Mouse (Mus musculus): Measurements from ENCODE around the gene Brip1. TPM values are rescaled to one million over a fixed set of nuclear protein-coding genes. Genes with fewer than 3 reads are reported as not detected.
A peak's percentile ranks its signal among the peaks of the same experiment; 100 is the strongest.
"Not testable (repeated sequence)": the region's sequence is repeated elsewhere in the genome, so short reads cannot be mapped to it uniquely, and the experiment has no call there.

Gene Brip1
- under 1 TPM; 0.55 to 0.59 TPM for total RNA-seq (2021)

DNA sequence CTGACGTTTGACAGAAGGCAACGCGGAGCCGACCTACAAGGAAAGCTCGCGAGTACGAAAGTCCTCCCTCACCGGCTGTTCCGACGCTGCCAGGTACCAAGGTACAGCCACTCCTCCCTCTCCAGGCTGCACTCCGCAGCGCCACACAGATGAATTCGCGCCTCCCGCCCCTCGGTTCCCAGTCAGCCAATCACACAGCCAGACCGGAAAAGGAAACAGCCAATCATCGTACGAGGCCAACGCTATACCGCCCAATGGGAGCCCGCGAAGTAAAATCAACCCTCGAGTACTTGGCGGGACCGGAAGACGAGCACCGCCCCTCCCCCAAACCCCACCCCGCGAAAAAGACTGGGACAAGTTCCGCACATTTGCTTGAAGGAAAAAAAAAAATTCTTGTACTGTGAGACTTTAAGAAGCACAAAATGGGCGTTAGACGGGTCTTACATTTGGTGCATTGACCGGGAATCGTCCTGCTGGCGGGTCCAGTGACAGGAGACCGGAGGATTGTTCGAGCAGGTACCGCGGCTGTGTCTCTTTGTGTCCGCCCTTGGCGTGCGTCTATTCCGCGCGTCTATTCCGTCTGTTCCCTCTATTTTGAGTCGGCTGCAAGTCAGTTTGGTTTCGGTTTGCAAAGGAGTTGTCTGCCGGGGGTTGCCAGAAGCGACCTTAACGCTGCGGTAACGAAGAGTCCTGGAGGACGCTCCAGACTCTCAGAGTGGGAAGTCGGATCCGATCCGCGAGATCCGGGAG lies at the start of gene Brip1:
Gene Brip1 (minus strand): TSS at position 157 of the 750 bp plus-strand sequence.
- intact Hi-C loops (cut with DNase I): loop anchor here (5.0 kb wide), 1 partner anchor 281 kb away; the partner anchor contains the start of gene Rnft1

DNA sequence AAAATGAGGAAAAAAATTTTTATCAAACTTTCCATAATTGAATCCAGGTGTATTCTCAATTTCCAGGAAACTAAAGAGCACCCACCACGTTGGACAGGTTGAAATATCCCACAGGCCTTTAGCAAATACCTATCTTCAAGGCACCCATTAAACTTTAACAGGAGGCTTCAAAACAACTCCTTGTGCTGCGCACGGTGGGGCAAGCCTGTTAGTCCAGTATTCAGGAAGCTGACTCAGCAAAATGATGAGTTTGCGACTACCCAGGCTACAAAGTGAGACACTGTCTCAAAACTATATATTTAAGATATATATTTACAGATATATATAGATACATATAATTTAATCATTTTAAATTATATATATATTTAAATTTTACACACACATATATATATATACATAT lies 31.5 kb upstream of the Brip1 start:
- DNase-seq (ENCODE audit: low spot score): no peak
- intact Hi-C loops (cut with DNase I): no loop called here

More for the DNA sequence above, at the start of gene Brip1:
- DNase-seq (ENCODE audit: low spot score): peak; percentile 86

DNA sequence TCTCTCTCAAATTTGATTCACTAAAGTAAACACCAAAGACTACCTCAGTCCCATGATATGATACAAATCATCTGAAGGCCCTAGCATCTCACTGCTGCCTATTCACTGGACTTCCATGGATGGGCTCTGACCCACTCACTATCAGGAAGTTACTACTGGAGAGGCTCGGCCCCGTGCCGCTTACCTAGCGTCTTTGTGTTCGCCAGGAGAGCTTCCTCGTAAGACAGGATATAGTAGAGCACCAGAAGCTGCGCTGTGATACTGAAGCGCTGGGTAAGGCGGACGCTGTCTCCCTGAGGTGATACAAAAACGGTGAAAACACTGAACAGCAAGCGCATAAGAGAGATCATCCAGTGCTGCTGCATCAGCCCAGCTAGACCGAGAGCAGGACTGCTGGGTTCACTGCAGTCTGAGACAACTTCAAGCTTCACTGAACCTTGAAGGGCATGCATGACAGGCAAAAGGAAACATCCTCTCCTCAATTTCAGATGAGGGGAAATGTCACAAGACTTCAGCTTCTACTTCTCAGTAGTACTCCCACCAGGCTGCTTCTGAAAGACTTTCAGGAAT lies 30.9 kb upstream of the Brip1 start:
- no peak for DNase-seq (ENCODE audit: low spot score)
- intact Hi-C loops (cut with DNase I): no loop called here

DNA sequence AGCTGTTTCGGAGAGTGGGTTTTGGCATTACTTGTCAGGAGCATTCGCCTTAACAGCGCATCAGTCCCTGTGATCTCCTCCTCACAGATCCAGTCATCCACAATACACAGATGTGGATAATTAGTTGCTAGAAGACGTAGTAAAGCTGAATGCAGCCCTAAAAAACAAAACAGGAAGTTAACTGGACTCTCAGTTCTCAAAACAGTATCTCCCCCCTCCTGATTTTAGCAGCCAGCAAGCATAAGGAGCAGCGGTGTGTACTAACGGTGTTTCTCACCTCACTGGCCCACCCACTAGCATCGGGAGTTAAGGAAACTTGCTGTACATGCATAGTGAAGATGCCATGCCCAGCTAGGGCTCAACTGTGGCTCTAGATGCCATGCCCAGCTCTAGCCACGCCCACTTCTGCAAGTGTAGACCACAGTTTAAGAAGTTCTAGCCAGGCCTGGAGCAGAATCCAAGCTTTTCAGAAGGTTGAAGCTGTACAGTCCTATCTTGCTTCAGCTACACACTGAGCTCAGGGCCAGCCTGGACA lies 25.7 kb upstream of the Brip1 start:
- intact Hi-C loops (cut with DNase I): no loop called here
- DNase-seq (ENCODE audit: low spot score): no peak

DNA sequence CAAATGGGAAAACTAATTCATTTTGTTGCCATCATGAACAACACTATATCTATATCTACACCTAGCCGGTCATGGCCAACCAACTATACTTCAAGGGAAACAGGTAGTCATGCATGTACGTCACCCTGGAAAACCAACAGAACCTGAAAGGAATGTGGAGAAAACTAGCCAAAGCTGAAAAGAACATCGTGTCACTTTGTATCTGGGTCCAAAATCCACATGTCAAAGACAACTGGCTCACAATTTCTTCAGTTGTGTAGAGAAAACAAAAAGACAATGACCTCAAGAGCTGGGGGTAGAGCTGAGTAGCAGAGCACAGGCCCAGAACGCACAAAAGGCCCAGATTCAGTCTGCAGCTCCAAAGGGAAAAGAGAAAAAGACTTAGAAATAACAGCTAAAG lies 24.8 kb upstream of the Brip1 start:
- no peak for DNase-seq (ENCODE audit: low spot score)
- intact Hi-C loops (cut with DNase I): no loop called here

DNA sequence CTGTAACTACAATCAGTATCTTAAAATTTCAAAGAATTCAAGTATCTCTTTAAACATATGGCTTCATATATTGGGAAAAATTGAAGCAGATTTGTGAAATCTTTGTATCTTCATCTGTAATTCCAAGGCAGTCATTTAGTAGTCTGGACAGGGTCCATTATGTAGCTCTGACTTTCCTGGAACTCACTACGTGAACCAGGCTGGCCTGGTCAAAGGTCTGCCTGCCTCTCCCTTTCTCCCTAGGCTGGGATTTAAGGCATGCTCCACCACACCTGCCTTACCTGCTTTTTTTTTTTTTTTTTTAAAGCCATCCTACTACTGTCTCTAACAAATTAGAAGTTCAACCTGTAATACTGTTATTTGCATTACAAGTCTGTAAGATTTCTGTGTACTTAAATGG lies 10.8 kb upstream of the Brip1 start:
- no peak for DNase-seq (ENCODE audit: low spot score)
- intact Hi-C loops (cut with DNase I): no loop called here

DNA sequence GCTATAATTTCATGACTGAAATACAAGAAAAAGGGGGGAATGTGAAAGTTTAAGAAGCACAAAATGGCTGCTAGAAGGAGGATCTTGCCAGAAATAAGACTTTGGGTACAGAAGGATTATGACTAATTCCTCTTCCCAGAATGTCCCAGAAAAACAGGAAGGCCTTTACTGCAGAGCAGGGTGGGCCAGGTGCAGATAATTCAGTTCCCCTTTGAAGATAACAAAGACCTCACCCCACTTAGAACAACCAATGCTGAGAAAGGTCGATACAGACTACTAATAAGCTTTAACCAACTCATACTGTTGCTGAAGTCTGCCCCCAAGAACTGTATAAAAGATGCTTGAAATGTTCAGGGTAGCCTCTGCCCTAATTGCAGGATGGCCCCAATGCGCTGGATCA lies 8.1 kb upstream of the Brip1 start:
- intact Hi-C loops (cut with DNase I): no loop called here
- DNase-seq (ENCODE audit: low spot score): no peak

DNA sequence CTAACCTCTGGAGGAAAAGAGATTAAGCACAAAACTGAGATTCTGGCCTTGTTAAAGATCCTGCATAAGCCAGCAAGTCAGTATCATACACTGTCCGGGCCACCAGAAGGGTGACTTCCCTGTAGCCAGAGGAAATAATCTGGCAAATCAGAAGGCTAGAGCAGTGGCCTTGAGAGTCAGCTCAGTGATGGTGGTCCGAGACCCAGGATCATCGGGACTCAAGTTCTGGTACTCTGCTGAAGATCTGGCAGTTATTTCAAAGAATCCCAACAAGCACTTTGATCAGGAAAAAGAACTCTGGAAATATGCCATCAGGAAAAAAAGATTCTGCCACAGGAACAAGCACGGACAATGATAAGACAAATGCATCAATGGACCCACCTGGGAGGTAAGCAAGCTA lies 4.9 kb upstream of the Brip1 start:
- no peak for DNase-seq (ENCODE audit: low spot score)
- intact Hi-C loops (cut with DNase I): no loop called here

DNA sequence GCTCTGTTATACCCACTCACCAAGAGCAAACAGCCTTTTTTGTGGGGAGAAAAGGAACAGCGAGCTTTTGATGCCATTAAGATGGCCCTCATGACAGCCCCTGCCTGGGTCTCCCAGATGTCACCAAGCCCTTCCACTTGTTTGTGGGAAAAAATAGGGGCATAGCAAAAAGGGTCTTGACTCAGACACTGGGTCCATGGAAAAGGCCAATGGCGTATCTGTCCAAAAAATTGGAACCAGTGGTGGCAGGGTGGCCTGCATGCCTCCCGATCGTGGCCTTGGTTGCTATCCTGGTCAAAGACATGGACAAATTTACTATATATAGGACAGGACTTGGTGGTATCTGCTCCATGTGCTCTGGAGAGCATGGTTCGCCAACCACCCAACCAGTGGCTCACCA lies 4.0 kb upstream of the Brip1 start:
- no peak for DNase-seq (ENCODE audit: low spot score)
- intact Hi-C loops (cut with DNase I): no loop called here

DNA sequence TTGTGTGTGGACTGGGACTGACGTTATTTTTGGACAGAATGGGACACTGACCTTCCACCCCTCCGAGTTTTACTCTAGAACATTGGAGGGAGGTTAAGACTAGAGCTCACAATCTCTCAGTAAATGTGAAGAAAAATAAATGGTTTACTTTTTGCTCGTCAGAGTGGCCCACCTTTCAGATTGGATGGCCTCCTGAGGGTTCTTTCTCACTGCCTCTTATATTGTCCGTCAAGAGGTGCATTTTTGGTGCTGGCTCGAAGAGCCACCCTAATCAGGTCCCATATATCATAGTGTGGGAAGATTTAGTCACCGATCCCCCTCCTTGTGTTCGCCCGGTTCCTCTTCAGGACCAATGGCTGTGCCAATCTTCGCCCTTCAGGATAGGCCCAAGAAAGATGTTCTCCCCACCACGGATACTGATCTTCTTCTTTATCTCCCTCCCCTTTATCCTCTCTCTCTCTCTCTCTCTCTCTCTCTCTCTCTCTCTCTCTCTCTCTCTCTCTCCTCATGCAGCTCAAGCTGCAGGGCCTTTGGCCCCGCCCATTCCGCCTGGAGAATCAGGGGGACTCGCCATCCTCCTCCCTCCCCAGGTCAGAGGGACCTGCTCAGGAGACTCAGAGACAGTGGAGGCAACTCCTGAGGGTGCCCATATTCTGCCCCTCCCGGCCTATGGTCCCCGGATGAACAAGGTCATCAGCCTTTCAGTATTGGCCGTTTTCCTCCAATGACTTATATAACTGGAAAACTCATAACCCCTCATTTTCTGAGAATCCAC lies 1.1 kb upstream of the Brip1 start:
- no peak for DNase-seq (ENCODE audit: low spot score)
- intact Hi-C loops (cut with DNase I): loop anchor here (5.0 kb wide), 1 partner anchor 280 kb away; the partner anchor contains the start of gene Rnft1

DNA sequence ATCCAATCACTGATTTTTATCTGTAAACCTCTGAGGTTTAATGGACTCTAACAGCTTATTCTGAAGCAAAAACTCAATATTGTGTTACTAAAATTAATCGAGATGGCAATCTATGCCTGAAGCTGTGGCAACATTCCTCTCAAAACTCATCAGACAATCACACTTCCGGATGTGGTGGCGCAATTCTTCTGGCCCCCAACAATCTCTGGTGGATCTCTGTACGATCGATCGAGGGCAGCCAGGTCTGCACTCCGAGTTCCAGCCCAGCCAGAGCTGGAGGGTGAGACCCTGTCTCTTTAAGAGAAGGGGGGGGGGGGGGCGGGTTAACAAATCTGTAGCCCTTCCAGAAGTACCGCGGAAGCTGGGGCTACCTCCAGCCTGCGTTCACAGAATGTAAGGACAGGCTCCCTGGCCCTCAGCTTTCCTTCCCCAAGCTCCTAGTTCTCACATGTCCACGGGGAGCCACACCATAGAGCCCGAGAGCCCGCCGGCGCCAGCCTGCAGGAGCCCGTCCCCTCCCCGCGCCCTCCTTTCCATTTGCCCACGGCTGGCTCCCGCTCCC lies 452 bp downstream of the Brip1 start:
- no peak for DNase-seq (ENCODE audit: low spot score)
- intact Hi-C loops (cut with DNase I): loop anchor here (5.0 kb wide), 1 partner anchor 282 kb away; the partner anchor contains the start of gene Rnft1

DNA sequence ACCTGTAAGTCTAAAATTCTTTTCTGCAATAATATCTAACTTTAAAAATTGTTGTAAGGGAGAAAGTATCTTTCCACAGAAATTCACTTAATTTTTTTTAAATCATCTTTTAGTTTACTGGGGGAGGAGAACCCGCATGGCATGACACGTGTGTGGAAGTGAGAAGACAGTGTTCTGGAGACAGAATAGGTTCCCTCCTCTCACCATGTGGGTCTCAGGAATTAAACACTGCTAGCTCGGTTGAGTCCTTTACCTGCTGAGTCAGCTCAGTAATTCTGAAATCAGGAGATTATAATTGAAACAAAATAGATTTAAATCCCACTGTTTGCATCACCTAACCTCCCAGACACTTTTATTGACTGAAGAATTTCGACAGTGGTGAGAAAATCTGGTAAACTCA lies 1.3 kb downstream of the Brip1 start:
- DNase-seq (ENCODE audit: low spot score): no peak
- intact Hi-C loops (cut with DNase I): loop anchor here (5.0 kb wide), 1 partner anchor 283 kb away; the partner anchor contains the start of gene Rnft1

DNA sequence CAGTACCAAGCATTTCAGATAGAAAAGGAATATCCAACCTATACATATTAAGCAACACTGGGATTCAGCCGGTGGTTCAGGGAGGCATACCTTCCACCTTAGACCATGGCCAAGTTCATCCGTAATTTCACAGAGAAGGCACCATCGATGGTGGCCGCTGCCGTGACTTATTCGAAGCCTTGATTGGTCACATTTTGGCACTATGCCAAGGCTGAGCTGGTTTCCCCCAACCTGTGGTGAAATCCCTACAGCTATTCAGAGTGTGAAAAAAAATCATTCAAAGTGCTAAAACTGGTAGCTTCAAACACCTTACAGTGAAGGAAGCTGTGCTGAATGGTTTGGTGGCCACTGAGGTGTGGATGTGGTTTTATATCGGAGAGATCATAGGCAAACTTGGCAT lies 15.8 kb downstream of the Brip1 start:
- intact Hi-C loops (cut with DNase I); DNase-seq (ENCODE audit: low spot score): not testable (repeated sequence)

DNA sequence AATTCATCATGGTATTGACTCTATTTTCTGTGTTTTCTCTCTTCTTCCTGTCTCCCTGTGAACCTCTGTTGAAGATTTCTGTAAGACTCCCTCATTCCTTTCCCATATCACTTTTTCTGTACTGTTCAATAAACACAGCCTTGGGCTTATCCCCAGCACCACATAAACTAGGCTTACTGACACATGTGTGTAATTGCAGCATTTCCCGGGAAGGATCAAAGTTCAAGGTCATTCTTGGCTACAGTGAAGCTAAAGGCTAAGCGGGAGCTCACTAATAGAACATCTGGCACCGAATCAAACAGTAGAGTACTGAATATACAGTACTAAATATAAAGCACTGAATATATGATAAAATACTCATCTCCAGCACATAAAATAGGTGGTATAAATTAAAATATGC lies 25.2 kb downstream of the Brip1 start:
- DNase-seq (ENCODE audit: low spot score): no peak
- intact Hi-C loops (cut with DNase I): loop anchor here (10.0 kb wide), 2 partner anchors 101 to 701 kb away; no protein-coding TSS in a partner anchor

DNA sequence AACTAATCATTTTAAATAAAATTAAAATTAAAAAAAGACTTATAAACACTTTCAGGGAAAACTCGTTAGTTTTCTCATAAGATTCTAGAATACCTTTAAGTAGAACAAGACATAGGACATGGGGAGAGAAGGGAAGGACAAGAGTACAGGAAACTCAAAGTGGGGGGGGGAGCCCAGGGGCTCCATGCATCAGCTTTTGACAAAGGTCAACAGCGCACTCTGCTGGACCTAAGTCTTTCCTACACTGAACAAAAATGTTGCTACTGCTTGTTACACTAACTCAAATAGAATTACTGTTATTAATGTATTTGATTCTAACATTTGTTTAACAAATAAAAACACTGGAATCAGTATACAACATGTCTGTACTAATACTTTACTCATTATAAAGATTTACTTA lies 26.8 kb downstream of the Brip1 start:
- intact Hi-C loops (cut with DNase I): loop anchor here (5.0 to 10.0 kb wide), 5 partner anchors 99 to 792 kb away; no protein-coding TSS in a partner anchor
- DNase-seq (ENCODE audit: low spot score): no peak

DNA sequence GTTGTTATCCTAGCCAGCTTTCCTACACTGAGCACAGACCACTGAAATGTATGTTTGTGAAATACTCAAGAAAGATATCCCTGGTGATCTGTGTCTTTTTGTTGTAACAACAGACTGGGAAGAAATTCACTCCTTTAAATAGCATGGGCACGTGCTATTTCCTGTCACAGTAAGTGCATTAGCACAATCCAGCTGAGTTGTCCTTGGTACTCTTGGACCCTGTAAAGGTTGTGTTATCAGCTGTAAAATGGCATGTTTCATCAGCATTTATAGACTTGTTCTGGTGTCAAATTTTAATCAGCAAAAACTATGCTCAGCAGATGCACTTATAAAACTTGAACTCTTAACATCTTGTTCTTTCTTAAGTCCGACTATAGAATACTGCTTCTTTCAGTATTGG lies 30.2 kb downstream of the Brip1 start:
- intact Hi-C loops (cut with DNase I): loop anchor here (5.0 to 10.0 kb wide), 5 partner anchors 96 to 788 kb away; no protein-coding TSS in a partner anchor
- no peak for DNase-seq (ENCODE audit: low spot score)

DNA sequence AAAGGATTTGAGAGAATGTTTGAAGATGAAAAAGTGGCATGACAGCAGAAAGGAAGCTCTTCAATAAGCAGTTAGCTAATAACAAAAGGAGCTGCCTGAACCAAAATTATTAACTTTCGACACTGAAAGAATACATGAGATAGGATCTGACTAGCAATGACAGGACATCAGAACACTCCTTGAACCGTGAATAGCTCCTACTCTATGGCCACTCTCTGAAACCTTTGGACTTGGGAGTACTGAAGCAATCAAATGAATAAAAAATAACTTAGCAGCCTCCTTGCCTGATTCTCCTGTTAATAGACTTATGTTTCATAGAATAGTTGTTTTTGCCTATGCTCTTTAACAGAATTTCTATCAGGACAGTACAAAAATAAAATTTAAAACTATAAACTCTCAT lies 40.7 kb downstream of the Brip1 start:
- no peak for DNase-seq (ENCODE audit: low spot score)
- intact Hi-C loops (cut with DNase I): no loop called here

DNA sequence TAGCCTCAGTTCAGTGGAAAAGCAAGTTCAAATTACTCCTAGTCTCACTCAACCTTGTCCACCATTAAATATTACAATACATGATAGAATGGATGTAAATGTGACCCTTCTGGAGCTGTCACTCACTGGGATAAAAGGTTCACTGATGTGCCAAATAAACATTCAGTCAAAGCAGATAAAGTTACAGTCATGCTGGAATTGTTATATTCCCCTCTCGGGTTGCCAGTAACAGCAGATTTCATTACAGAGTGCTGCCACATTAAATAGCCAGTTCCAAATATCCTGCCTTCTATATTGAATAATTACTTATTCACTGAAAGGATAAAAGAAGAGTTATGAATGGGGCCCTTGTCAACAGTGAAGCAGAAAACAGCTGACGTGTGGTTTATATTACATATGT lies 42.0 kb downstream of the Brip1 start:
- intact Hi-C loops (cut with DNase I): no loop called here
- no peak for DNase-seq (ENCODE audit: low spot score)

DNA sequence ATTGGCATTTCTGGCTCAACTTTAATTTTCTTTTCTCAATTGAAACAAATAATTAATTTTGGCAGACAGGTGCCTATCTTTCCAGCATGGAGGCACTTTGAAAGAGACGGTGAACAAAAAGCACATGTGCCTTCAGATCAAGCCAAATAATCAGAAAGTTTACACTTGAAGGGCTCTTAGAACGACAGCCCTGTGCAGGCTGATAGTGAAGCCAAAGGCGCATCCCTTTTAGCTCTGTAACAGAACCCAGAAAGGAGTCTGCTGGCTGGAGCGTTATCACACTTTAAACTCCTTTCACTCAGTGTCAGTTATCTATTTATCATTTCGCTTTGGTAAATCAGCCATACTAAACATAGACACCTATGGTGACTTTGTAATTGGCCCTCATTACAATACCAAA lies 45.4 kb downstream of the Brip1 start:
- intact Hi-C loops (cut with DNase I): no loop called here
- DNase-seq (ENCODE audit: low spot score): no peak

DNA sequence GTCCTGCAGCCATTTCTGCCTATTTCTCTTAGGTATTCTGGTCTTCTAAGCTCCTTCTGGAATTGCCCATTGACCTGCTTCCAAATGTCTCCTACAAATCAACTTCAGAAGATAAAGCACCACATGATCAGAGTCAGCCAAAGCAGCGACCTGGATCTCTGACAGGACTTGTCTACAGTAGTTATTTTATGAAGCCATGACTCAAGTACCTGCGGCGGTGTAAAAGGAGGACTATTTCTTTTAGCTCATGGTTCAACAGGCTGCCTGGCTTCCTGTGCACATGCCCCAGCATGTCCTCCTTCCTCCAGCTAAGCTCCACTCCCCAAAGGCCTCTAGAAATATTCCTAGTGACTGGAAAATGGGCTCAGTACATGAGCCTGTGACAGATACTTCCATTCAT lies 69.7 kb downstream of the Brip1 start:
- intact Hi-C loops (cut with DNase I): no loop called here
- no peak for DNase-seq (ENCODE audit: low spot score)

Measured in heart, postnatal 25 days (tissue).